Mouse (Mus musculus) forelimb bud, embryonic 11.5 days (tissue): ENCODE data around the gene Slc22a14.
"Not testable (repeated sequence)": the region's sequence is repeated elsewhere in the genome, so short reads cannot be mapped to it uniquely, and the experiment has no call there.

Source experiments
- DNase-seq: peaks from one replicate; pipeline ENCODE4 v3.0.0-alpha.2; 2012; ENCODE audit warnings: low read depth, low spot score

The Slc22a14 gene

GRCm38 (mm10) chr9:119365284-119365683 lies at the start of gene Slc22a14:
TSS of gene Slc22a14 (minus strand) at chr9:119365553.
- DNase-seq = no peak

GRCm38 (mm10) chr9:119409864-119410263 lies 44.5 kb upstream of the Slc22a14 start:
- no peak for DNase-seq

- DNase-seq = no peak
Measured at GRCm38 (mm10) chr9:119408898-119409664, 43.7 kb upstream of the Slc22a14 start.

- no peak for DNase-seq
Measured at GRCm38 (mm10) chr9:119407884-119408283, 42.5 kb upstream of the Slc22a14 start.

- no peak for DNase-seq
Measured at GRCm38 (mm10) chr9:119404090-119404489, 38.7 kb upstream of the Slc22a14 start.

- DNase-seq = peak; percentile 70
Measured at GRCm38 (mm10) chr9:119403236-119403641, 37.9 kb upstream of the Slc22a14 start.

- peak; percentile 41 for DNase-seq
Measured at GRCm38 (mm10) chr9:119402253-119403235, 37.2 kb upstream of the Slc22a14 start.

- DNase-seq = peak; percentile 98
Measured at GRCm38 (mm10) chr9:119401801-119402214, 36.5 kb upstream of the Slc22a14 start, which contains the start of gene Acvr2b. TSS of gene Acvr2b (plus strand) at chr9:119402118.

- no peak for DNase-seq
Measured at GRCm38 (mm10) chr9:119401351-119401750, 36.0 kb upstream of the Slc22a14 start.

- no peak for DNase-seq
Measured at GRCm38 (mm10) chr9:119394808-119395207, 29.5 kb upstream of the Slc22a14 start.

GRCm38 (mm10) chr9:119390214-119390613 lies 24.9 kb upstream of the Slc22a14 start:
- no peak for DNase-seq

- DNase-seq = peak; percentile 61
Measured at GRCm38 (mm10) chr9:119388956-119389355, 23.6 kb upstream of the Slc22a14 start.

GRCm38 (mm10) chr9:119382603-119383002 lies 17.2 kb upstream of the Slc22a14 start:
- DNase-seq = no peak

GRCm38 (mm10) chr9:119378231-119378630 lies 12.9 kb upstream of the Slc22a14 start:
- no peak for DNase-seq

GRCm38 (mm10) chr9:119375556-119375955 lies 10.2 kb upstream of the Slc22a14 start:
- no peak for DNase-seq

- no peak for DNase-seq
Measured at GRCm38 (mm10) chr9:119375008-119375407, 9.7 kb upstream of the Slc22a14 start.

GRCm38 (mm10) chr9:119371251-119371650 lies 5.9 kb upstream of the Slc22a14 start:
- no peak for DNase-seq

GRCm38 (mm10) chr9:119370770-119371169 lies 5.4 kb upstream of the Slc22a14 start:
- not testable (repeated sequence) for DNase-seq

- no peak for DNase-seq
Measured at GRCm38 (mm10) chr9:119368367-119368766, 3.0 kb upstream of the Slc22a14 start.

- no peak for DNase-seq
Measured at GRCm38 (mm10) chr9:119363229-119363628, 2.1 kb downstream of the Slc22a14 start.

- DNase-seq = no peak
Measured at GRCm38 (mm10) chr9:119361416-119361815, 3.9 kb downstream of the Slc22a14 start.

GRCm38 (mm10) chr9:119358058-119358429 lies 7.3 kb downstream of the Slc22a14 start:
- DNase-seq = no peak
